Mouse (Mus musculus): Measurements from ENCODE around the gene Fgf3.

GRCm38 (mm10) chr7:144861769-144862070 lies 23.8 kb downstream of the Fgf3 start:
- TF ChIP-seq POLR2A (IDR thresholded peaks at IDR 0.05; ENCODE audit: low read depth, low read length) (no peak), CTCF (IDR thresholded peaks at IDR 0.05; ENCODE audit: extremely low read depth, insufficient read depth, insufficient read length, insufficient replicate concordance) (no peak)
